Mouse (Mus musculus) testis, adult 2 months (tissue): ENCODE measurements around the gene Bin2.

Experiments
- CTCF ChIP-seq: fragments of 200-500 bp; IDR thresholded peaks from 2 replicates; pipeline ENCODE4 v1.5.1; 2012; ENCODE audit warnings: low read depth, mild to moderate bottlenecking, inconsistent platforms, low read length, moderate library complexity; ENCODE audit not compliant: control insufficient read depth, insufficient read depth, insufficient replicate concordance
- POLR2A ChIP-seq: fragments of 200-500 bp; IDR thresholded peaks from 2 replicates; pipeline ENCODE4 v1.6.1; 2012; ENCODE audit warnings: low read depth, mild to moderate bottlenecking, inconsistent platforms, low read length, moderate library complexity; ENCODE audit not compliant: control insufficient read depth

DNA sequence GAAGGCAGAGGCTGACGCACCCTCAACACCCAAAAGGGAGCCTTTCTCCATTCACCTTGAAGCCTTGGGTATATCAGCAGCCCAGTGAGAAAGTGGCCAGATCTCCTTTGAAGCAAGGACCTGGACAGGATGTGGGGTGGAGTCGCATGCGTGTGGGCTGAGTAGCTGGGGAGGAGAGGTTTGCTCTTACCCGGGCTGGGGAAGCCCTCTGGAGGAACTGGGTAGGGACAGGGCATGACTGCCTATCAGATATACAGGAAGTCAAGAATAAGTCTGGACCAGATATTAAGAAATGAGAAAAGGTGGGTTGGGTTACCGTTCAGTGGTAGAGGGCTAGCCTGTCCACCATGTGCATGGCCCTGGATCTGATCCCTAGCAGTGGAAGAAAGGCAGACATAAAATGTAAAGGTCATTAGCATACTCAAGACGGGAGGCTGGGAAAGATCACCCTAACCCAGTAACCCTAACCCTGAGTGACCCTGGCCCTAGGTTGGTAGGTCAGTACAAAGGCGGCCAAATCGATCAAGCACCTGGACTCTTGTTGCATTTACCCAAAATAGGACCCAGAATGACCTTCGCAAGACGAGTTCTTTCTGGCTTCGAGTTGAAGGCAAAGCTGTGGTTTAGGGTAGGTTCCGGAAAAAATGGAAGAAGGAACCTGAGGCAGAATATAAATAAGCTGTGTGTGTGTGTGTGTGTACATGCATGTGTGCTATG lies 37.7 kb downstream of the Bin2 start:
- TF ChIP-seq CTCF (no peak), POLR2A (no peak)
